In the genomic region with DNA sequence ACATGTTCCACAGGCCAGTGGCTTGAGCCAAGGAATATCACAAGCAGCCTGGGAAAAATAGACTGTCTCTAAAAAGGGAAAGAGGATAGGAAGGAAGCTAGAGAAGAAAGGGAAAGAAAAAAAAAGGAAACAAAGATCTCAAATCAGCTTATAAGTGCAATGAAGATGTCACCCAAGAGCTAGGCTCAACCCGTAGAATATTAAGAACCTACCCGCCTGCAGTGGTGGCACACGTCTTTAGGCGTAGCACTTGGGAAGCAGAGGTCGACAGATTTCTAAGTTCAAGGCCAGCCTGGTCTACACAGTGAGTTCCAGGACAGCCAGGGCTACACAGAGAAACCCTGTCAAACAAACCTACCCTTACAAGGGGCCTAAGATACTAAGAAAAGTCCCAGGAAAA, we compare ENCODE assay signal across 8 mouse cellular contexts. TPM values are rescaled to one million over a fixed set of nuclear protein-coding genes. Genes with fewer than 3 reads are reported as not detected.
DNase-seq lines count a peak whose midpoint lies in the region; ATAC-seq and TF ChIP-seq lines count a peak whose summit lies in the region.

No protein-coding gene starts in this region.

- H3K4me3 ChIP-seq in forebrain, embryonic 12.5 days (replicated peaks), result peak overlapping the region; percentile 92
- H3K4me3 ChIP-seq in forebrain, embryonic 11.5 days (ENCODE audit: low read depth, low read length), result no peak overlapping the region
- H3K4me3 ChIP-seq in stomach, embryonic 14.5 days (ENCODE audit: low read depth, low read length), result 0 out of 2 replicates have a peak overlapping the region, but pooled peaks have one; percentile 96
- H3K4me3 ChIP-seq in stomach, postnatal 0 days (ENCODE audit: low read depth, low read length), result no peak overlapping the region
- peak overlapping the region; percentile 90 for H3K4me3 ChIP-seq in liver, embryonic 13.5 days (replicated peaks)
- H3K4me3 ChIP-seq in cerebellum, adult 2 months (replicated peaks; ENCODE audit: insufficient read depth, low read depth, low read length), result no peak overlapping the region

- H3K36me3 ChIP-seq in forebrain, embryonic 12.5 days (replicated peaks), result 0 out of 2 replicates have a peak, but pooled peaks cover 8% of the 10 kb centered on the region
- no peaks in the 10 kb centered on the region; the same call in 1 of the 2 replicates for H3K36me3 ChIP-seq in forebrain, embryonic 11.5 days (ENCODE audit: control insufficient read depth, insufficient read depth, low read length)
- no peaks in the 10 kb centered on the region for H3K36me3 ChIP-seq in stomach, embryonic 14.5 days (ENCODE audit: control insufficient read depth, insufficient read depth, low read length)
- 0 out of 2 replicates have a peak, but pooled peaks cover 4% of the 10 kb centered on the region for H3K36me3 ChIP-seq in stomach, postnatal 0 days (ENCODE audit: control insufficient read depth, insufficient read depth, low read length)
- H3K36me3 ChIP-seq in liver, embryonic 13.5 days, result peaks cover 6% of the 10 kb centered on the region

- no peak for TF ChIP-seq POLR2A in cerebellum, adult 2 months (IDR thresholded peaks at IDR 0.05; ENCODE audit: borderline replicate concordance, insufficient read depth, low read length)

- 85% methylated on average over 5 of the region's 5 CpGs for WGBS in forebrain, embryonic 12.5 days
- 87% methylated on average over 5 of the region's 5 CpGs for WGBS in forebrain, embryonic 11.5 days
- 83% methylated on average over 5 of the region's 5 CpGs for WGBS in stomach, embryonic 14.5 days
- 86% methylated on average over 5 of the region's 5 CpGs for WGBS in stomach, postnatal 0 days
- WGBS in liver, embryonic 13.5 days (ENCODE audit: insufficient replicate concordance), result 80% methylated on average over 5 of the region's 5 CpGs
- WGBS in cerebellum, adult 2 months, result 85% methylated on average over 5 of the region's 5 CpGs

- no peaks in the 10 kb centered on the region for H3K9me3 ChIP-seq in forebrain, embryonic 12.5 days
- no peaks in the 10 kb centered on the region for H3K9me3 ChIP-seq in forebrain, embryonic 11.5 days (ENCODE audit: control insufficient read depth, low read length)
- no peaks in the 10 kb centered on the region for H3K9me3 ChIP-seq in stomach, embryonic 14.5 days (ENCODE audit: control insufficient read depth, low read depth, low read length)
- no peaks in the 10 kb centered on the region for H3K9me3 ChIP-seq in stomach, postnatal 0 days (ENCODE audit: control insufficient read depth, low read length)
- H3K9me3 ChIP-seq in liver, embryonic 13.5 days (replicated peaks), result no peaks in the 10 kb centered on the region

- no peak overlapping the region for H3K27ac ChIP-seq in forebrain, embryonic 12.5 days
- H3K27ac ChIP-seq in forebrain, embryonic 11.5 days (ENCODE audit: low read depth, low read length), result no peak overlapping the region
- H3K27ac ChIP-seq in stomach, embryonic 14.5 days (ENCODE audit: low read length), result no peak overlapping the region
- no peak overlapping the region for H3K27ac ChIP-seq in stomach, postnatal 0 days (replicated peaks)
- H3K27ac ChIP-seq in liver, embryonic 13.5 days, result no peak overlapping the region
- H3K27ac ChIP-seq in cerebellum, adult 2 months (ENCODE audit: insufficient read depth, low read length), result no peak overlapping the region

- H3K4me2 ChIP-seq in forebrain, embryonic 12.5 days, result peak overlapping the region; percentile 70
- H3K4me2 ChIP-seq in forebrain, embryonic 11.5 days (ENCODE audit: low read depth, low read length, severe bottlenecking), result no peak overlapping the region; the same call in 1 of the 2 replicates
- peak overlapping the region; percentile 54 for H3K4me2 ChIP-seq in stomach, embryonic 14.5 days (replicated peaks; ENCODE audit: low read depth, low read length)
- no peak overlapping the region for H3K4me2 ChIP-seq in stomach, postnatal 0 days (replicated peaks; ENCODE audit: low read depth)
- peak overlapping the region; percentile 80 for H3K4me2 ChIP-seq in liver, embryonic 13.5 days

- H3K9ac ChIP-seq in forebrain, embryonic 12.5 days, result peak overlapping the region; percentile 48; the same call in 1 of the 2 replicates
- H3K9ac ChIP-seq in forebrain, embryonic 11.5 days (ENCODE audit: low read length), result no peak overlapping the region
- no peak overlapping the region for H3K9ac ChIP-seq in stomach, embryonic 14.5 days (replicated peaks; ENCODE audit: low read depth, low read length)
- H3K9ac ChIP-seq in stomach, postnatal 0 days (ENCODE audit: low read length), result no peak overlapping the region
- no peak overlapping the region for H3K9ac ChIP-seq in liver, embryonic 13.5 days

- no peak for TF ChIP-seq EP300 in stomach, postnatal 0 days (optimal IDR thresholded peaks at IDR 0.05)

- no peak for ATAC-seq in forebrain, embryonic 12.5 days (ENCODE audit: low FRiP score)
- no peak for ATAC-seq in forebrain, embryonic 11.5 days (replicated peaks; ENCODE audit: low FRiP score)
- ATAC-seq in stomach, embryonic 14.5 days (ENCODE audit: insufficient number of reproducible peaks, insufficient read depth, low FRiP score, low read depth), result no peak
- no peak for ATAC-seq in stomach, postnatal 0 days (ENCODE audit: low FRiP score, low TSS enrichment)
- ATAC-seq in liver, embryonic 13.5 days (ENCODE audit: low read depth), result no peak

- DNase-seq in forebrain, embryonic 11.5 days (ENCODE audit: low spot score), result no peak
- no peak for DNase-seq in stomach, postnatal 0 days (ENCODE audit: low spot score)
- no peak for DNase-seq in liver, embryonic 13.5 days
- no peak for DNase-seq in cerebellum, adult 2 months
- DNase-seq in adrenal gland, postnatal 36 days, result no peak
- no peak for DNase-seq in layer of hippocampus, adult 8-10 months (ENCODE audit: low spot score in 2 of 2)

- no peaks in the 10 kb centered on the region for H3K27me3 ChIP-seq in forebrain, embryonic 12.5 days
- no peaks in the 10 kb centered on the region for H3K27me3 ChIP-seq in forebrain, embryonic 11.5 days (ENCODE audit: control insufficient read depth, insufficient read depth, low read length)
- no peaks in the 10 kb centered on the region for H3K27me3 ChIP-seq in stomach, embryonic 14.5 days (ENCODE audit: control insufficient read depth, insufficient read depth, low read length)
- no peaks in the 10 kb centered on the region for H3K27me3 ChIP-seq in stomach, postnatal 0 days (ENCODE audit: control insufficient read depth, insufficient read depth, low read length)
- no peaks in the 10 kb centered on the region for H3K27me3 ChIP-seq in liver, embryonic 13.5 days
- no peaks in the 10 kb centered on the region for H3K27me3 ChIP-seq in cerebellum, adult 2 months (ENCODE audit: control insufficient read depth, insufficient read depth, low read length)

- no peak for TF ChIP-seq CTCF in stomach, postnatal 0 days (IDR thresholded peaks at IDR 0.05; ENCODE audit: low read depth)
- TF ChIP-seq CTCF in cerebellum, adult 2 months (IDR thresholded peaks at IDR 0.05; ENCODE audit: borderline replicate concordance, insufficient read depth, low read depth, low read length), result no peak

- H3K4me1 ChIP-seq in forebrain, embryonic 12.5 days, result peaks cover 17% of the 10 kb centered on the region
- H3K4me1 ChIP-seq in forebrain, embryonic 11.5 days (replicated peaks; ENCODE audit: control insufficient read depth, insufficient read depth, low read length), result no peaks in the 10 kb centered on the region; the same call in 1 of the 2 replicates
- peaks cover 11% of the 10 kb centered on the region for H3K4me1 ChIP-seq in stomach, embryonic 14.5 days (ENCODE audit: control insufficient read depth, insufficient read depth, low read length)
- H3K4me1 ChIP-seq in stomach, postnatal 0 days (replicated peaks; ENCODE audit: control insufficient read depth, insufficient read depth), result 0 out of 2 replicates have a peak, but pooled peaks cover 2% of the 10 kb centered on the region
- H3K4me1 ChIP-seq in liver, embryonic 13.5 days (replicated peaks), result peaks cover 35% of the 10 kb centered on the region
- no peaks in the 10 kb centered on the region; the same call in 1 of the 2 replicates for H3K4me1 ChIP-seq in cerebellum, adult 2 months (ENCODE audit: control insufficient read depth, insufficient read depth, low read length)

RNA-seq across cellular contexts. Expression of a gene that starts 0.9 kb away (rescaled TPM):
- polyA plus RNA-seq in forebrain, embryonic 12.5 days (2016; fragmentation: Nextera tagmentation; extraction: Ambion mirVana), result 17.2 and 25.5 TPM in 2 replicates
- polyA plus RNA-seq in forebrain, embryonic 11.5 days (2014; fragmentation: Nextera tagmentation; extraction: Ambion mirVana), result 23.1 and 23.9 TPM in 2 replicates
- polyA plus RNA-seq in stomach, embryonic 14.5 days (2014; fragmentation: Nextera tagmentation; extraction: Ambion mirVana), result 24.7 and 32.8 TPM in 2 replicates
- 10.0 and 11.2 TPM in 2 replicates for polyA plus RNA-seq in stomach, postnatal 0 days (2015; fragmentation: Nextera tagmentation; extraction: Ambion mirVana)
- 11.6 and 12.4 TPM in 2 replicates for polyA plus RNA-seq in liver, embryonic 13.5 days (2015; fragmentation: Nextera tagmentation; extraction: Ambion mirVana)
- polyA plus RNA-seq in cerebellum, adult 2 months (2012; rRNA removed), result 68.4 and 68.9 TPM in 2 replicates
- 10 to 100 TPM; 61.8 to 62.9 TPM for total RNA-seq in adrenal gland, postnatal 36 days (2021)
- 10 to 100 TPM; 58.7 to 64.8 (median 59.6) TPM for total RNA-seq in layer of hippocampus, adult 8-10 months (2022)

RNA-seq across cellular contexts. Expression of a gene that starts 19.7 kb away (rescaled TPM):
- polyA plus RNA-seq in forebrain, embryonic 12.5 days (2016; fragmentation: Nextera tagmentation; extraction: Ambion mirVana), result 8.6 and 9.2 TPM in 2 replicates
- polyA plus RNA-seq in forebrain, embryonic 11.5 days (2014; fragmentation: Nextera tagmentation; extraction: Ambion mirVana), result 8.1 and 10.1 TPM in 2 replicates
- 12.8 and 14.5 TPM in 2 replicates for polyA plus RNA-seq in stomach, embryonic 14.5 days (2014; fragmentation: Nextera tagmentation; extraction: Ambion mirVana)
- polyA plus RNA-seq in stomach, postnatal 0 days (2015; fragmentation: Nextera tagmentation; extraction: Ambion mirVana), result 3.0 and 3.2 TPM in 2 replicates
- 0.96 and 1.8 TPM in 2 replicates for polyA plus RNA-seq in liver, embryonic 13.5 days (2015; fragmentation: Nextera tagmentation; extraction: Ambion mirVana)
- 30.1 and 36.1 TPM in 2 replicates for polyA plus RNA-seq in cerebellum, adult 2 months (2012; rRNA removed)
- 10 to 100 TPM; 24.0 to 24.6 TPM for total RNA-seq in adrenal gland, postnatal 36 days (2021)
- 10 to 100 TPM; 21.9 to 28.9 (median 24.6) TPM for total RNA-seq in layer of hippocampus, adult 8-10 months (2022)

RNA-seq across cellular contexts. Expression of a gene that starts 40.8 kb away (rescaled TPM):
- polyA plus RNA-seq in forebrain, embryonic 12.5 days (2016; fragmentation: Nextera tagmentation; extraction: Ambion mirVana), result 5.5 and 5.9 TPM in 2 replicates
- polyA plus RNA-seq in forebrain, embryonic 11.5 days (2014; fragmentation: Nextera tagmentation; extraction: Ambion mirVana), result 5.1 and 5.8 TPM in 2 replicates
- polyA plus RNA-seq in stomach, embryonic 14.5 days (2014; fragmentation: Nextera tagmentation; extraction: Ambion mirVana), result 86.2 and 89.6 TPM in 2 replicates
- polyA plus RNA-seq in stomach, postnatal 0 days (2015; fragmentation: Nextera tagmentation; extraction: Ambion mirVana), result 65.9 and 71.9 TPM in 2 replicates
- polyA plus RNA-seq in liver, embryonic 13.5 days (2015; fragmentation: Nextera tagmentation; extraction: Ambion mirVana), result 58.0 and 65.2 TPM in 2 replicates
- 12.5 and 15.4 TPM in 2 replicates for polyA plus RNA-seq in cerebellum, adult 2 months (2012; rRNA removed)
- 10 to 100 TPM; 40.5 to 81.7 TPM for total RNA-seq in adrenal gland, postnatal 36 days (2021)
- total RNA-seq in layer of hippocampus, adult 8-10 months (2022), result 10 to 100 TPM; 11.1 to 14.5 (median 12.5) TPM

RNA-seq across cellular contexts. Expression of a gene that starts 41.6 kb away (rescaled TPM):
- polyA plus RNA-seq in forebrain, embryonic 12.5 days (2016; fragmentation: Nextera tagmentation; extraction: Ambion mirVana), result 36.6 and 39.0 TPM in 2 replicates
- 43.1 and 44.2 TPM in 2 replicates for polyA plus RNA-seq in forebrain, embryonic 11.5 days (2014; fragmentation: Nextera tagmentation; extraction: Ambion mirVana)
- 30.3 and 34.9 TPM in 2 replicates for polyA plus RNA-seq in stomach, embryonic 14.5 days (2014; fragmentation: Nextera tagmentation; extraction: Ambion mirVana)
- 8.2 and 10.0 TPM in 2 replicates for polyA plus RNA-seq in stomach, postnatal 0 days (2015; fragmentation: Nextera tagmentation; extraction: Ambion mirVana)
- polyA plus RNA-seq in liver, embryonic 13.5 days (2015; fragmentation: Nextera tagmentation; extraction: Ambion mirVana), result 5.8 and 8.2 TPM in 2 replicates
- 40.9 and 43.8 TPM in 2 replicates for polyA plus RNA-seq in cerebellum, adult 2 months (2012; rRNA removed)
- 10 to 100 TPM; 23.1 to 37.7 TPM for total RNA-seq in adrenal gland, postnatal 36 days (2021)
- total RNA-seq in layer of hippocampus, adult 8-10 months (2022), result 10 to 100 TPM; 25.1 to 35.1 (median 30.6) TPM

Comparison
In these comparisons a context has a peak if more than half of its experiments do, and no peak if none do; other contexts are left out.
1. H3K4me2 ChIP-seq: peak in forebrain, embryonic 12.5 days (single experiment), stomach, embryonic 14.5 days (single experiment) and liver, embryonic 13.5 days (single experiment); none in forebrain, embryonic 11.5 days (single experiment) and stomach, postnatal 0 days (single experiment).
2. H3K4me3 ChIP-seq: peak in forebrain, embryonic 12.5 days (single experiment), stomach, embryonic 14.5 days (single experiment) and liver, embryonic 13.5 days (single experiment); none in forebrain, embryonic 11.5 days (single experiment), stomach, postnatal 0 days (single experiment) and cerebellum, adult 2 months (single experiment).